Mouse (Mus musculus) cerebellum, adult 11 months (tissue): ENCODE results near the gene Cd274.
"Not testable (repeated sequence)": the region's sequence is repeated elsewhere in the genome, so short reads cannot be mapped to it uniquely, and the experiment has no call there.

ENCODE experiments used
- DNase-seq: peaks from one replicate; pipeline ENCODE4 v3.0.0; 2022

The Cd274 gene

DNA sequence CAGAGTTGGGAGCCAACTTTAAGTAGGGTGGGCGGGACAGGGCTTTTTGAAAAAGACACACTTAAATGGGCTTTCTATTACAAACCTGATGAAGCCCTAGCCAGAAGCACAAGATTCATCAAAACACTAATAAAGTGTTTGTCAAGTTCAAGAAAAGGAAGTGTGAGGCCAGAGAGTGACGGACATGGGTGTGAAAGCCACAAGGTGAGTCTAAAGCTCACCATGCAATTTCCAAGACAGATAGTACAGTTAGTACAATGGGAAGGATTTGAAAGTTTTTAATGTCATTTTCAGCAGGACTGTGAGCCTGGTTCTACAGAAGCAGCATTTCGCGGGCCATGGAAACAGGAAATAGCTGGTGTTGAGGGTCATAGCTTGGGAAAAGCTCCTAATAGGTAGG lies 32.5 kb downstream of the Cd274 start:
- no peak for DNase-seq

DNA sequence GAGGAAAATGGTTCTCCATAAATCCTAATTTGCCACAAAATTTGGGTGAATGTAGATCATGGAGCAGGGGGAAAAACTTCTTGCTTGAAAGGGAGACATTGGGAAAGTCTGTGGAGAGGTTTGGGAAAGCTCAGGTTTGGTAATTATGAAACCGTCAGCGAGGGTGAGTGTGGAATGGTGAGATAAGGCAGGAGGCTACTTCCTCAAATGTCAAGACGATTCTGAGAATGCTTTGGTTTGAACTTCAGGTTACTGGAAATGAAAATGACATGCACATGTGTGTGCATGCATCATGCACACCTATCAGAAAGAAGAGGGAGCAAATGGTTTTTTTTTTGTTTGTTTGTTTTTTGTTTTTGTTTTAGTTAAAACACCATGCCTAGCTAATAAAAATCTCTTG lies 33.2 kb downstream of the Cd274 start:
- DNase-seq = no peak

DNA sequence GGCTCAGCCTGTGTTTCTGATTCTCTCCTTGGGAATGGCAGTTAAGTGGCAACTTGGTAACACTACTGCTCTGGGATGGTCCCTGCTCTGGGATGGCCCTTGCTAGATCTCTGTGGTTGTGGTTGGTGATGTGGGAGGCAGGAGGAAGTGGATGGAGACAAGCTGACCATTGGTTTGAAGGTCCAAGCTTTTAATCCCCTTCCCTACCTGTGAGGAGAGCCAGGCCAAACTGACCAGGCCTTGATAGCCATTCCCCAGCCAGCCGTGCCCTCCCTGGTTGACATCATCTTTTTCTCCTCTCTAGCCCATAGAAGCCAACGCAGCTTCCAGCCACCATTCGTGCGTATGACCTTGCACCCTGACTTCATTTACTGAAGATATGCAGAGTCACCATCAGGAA lies 35.4 kb downstream of the Cd274 start:
- DNase-seq = no peak

GRCm38 (mm10) chr19:29403251-29403650 lies 36.0 kb downstream of the Cd274 start:
- no peak for DNase-seq

DNA sequence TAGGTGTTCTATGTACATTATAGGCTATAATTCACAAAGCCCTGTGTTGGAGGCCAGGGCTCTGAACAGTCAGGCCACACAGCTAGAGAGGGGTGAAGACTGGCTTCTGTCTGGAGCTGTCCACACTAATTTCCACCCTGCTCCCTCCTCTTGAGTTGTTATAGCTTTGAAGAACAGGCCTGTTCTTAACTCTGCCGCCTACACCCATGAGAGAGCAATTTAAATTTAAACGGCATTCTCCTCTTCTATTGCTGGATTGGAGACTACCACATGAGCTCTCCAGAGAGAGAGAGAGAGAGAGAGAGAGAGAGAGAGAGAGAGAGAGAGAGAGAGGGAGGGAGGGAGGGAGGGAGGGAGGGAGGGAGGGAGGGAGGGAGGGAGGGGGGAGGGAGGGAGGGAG lies 38.1 kb downstream of the Cd274 start:
- DNase-seq = no peak

GRCm38 (mm10) chr19:29406042-29407017 lies 39.1 kb downstream of the Cd274 start:
- DNase-seq = no peak

GRCm38 (mm10) chr19:29410619-29411018 lies 43.4 kb downstream of the Cd274 start, which contains the start of gene Pdcd1lg2:
Gene Pdcd1lg2 (plus strand): TSS chr19:29410919.
- no peak for DNase-seq

DNA sequence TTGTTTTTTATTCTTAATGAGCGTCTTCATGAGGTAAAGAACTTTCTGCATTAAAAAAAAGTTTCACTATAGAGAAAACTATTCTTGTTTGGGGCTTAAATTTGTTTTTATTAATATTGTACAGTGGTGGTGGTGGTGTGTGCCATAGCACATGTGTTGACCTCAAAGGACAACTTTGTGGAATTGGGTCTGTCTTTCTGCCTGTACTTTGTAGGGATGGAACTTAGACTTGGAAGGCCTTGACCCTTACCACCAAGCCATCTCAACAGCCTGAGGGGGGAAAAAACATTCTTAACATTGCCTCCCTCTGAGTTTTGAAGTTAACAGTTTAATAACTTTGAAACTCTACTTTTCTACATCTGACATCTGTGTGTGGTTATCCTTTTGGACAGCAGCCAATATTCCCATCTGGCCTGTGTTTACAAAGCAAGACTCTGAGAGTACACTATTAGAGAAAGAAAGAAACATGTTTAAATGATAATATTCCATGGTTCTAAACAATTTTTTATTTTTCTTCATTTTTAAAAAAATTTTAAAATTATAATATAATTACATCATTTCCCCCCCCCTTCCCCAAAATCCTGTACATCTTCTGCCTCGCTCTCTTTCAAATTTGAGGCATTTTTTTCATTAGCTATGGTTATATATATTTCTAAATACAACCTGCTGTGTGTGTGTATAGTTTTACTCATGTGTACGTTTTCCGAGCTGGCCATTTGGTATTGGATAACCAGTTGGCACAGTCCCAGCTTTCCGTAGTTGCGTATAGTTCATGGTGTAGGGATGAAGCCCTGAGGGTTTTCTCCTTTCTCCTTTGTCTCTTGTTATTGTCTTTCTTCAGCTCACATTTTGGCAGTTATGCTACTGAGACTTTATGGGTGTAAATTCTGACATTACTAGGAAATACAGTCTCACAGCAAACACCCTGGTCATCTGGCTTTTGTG lies 45.5 kb downstream of the Cd274 start:
- DNase-seq = no peak

DNA sequence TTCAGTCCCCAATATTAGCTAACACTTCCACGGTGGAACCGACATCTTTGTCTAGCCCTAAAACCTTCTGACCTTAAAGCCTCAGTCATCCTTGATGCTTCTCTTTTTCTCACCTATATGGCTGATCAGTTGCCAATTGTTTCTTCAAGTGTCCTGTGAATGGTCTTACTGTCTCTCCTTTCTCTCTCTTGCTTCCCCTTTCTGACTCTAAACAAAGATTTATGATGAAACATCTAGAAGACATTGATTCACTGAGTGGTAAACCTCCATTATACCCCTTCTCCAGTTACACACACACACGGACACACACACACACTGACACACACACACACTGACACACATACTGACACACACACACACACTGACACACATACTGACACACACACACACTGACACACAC lies 47.3 kb downstream of the Cd274 start:
- DNase-seq = no peak

GRCm38 (mm10) chr19:29414917-29415316 lies 47.7 kb downstream of the Cd274 start:
- not testable (repeated sequence) for DNase-seq

DNA sequence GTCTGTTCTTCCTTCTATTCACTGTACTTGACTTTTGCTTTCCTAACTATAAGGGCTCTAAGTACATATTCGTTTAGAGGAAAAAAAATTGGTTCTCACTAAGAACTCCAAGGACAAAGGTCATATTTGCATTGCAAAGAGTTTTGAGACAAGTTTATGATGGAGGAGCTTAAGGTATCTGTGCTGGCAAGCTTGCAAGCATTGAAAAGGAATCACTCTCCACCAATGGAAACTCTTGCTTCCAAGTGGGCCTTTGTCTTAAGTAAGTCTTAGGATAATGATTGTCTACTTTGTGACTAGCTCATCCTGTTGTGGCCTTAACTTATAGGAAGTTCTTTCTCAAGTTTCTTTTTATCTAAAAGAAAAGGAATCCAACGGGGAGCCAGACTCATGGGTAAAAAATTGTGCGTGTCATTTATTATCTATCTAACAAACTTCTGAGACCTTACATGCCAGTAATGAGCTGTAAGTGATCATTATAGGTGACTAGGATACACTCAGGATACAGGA lies 49.2 kb downstream of the Cd274 start:
- no peak for DNase-seq

DNA sequence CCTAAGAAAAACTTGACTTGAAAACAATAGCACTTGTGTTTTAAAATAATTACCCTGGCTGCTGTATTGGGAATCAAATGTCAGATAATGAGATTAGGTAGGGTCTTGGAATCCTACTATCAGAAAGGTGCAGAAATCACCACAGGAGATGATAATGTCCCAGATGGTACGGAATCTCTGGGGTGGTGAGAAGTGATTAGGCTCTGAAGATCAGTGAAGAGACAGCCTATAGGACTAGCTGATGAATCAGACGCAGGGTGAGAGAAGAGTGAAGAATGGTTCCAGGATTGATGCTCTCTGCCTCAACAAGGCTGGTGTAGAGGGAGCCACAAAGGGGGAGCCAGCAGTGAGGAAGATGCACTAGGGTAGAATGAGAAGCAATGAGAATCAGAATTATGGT lies 49.9 kb downstream of the Cd274 start:
- DNase-seq = no peak

DNA sequence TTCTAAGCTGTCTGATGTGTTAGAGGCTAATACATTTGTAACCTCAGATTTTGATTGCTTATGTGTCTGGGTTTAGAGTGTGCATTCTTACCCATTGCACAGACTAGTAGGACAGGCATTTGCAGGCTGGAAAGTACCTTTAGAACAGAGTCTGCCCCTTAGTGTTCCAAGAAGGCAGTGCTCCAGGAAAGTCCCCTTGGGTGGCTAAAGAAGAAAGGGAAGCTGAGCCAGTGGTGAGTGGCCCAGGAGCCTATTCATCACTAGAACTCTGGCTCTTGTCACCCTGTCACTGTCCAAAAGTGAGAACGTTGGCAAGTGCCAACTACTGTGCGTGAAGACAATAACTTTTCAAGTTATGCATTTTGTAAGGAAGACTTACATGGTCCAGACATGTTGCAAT lies 50.6 kb downstream of the Cd274 start:
- DNase-seq = no peak

DNA sequence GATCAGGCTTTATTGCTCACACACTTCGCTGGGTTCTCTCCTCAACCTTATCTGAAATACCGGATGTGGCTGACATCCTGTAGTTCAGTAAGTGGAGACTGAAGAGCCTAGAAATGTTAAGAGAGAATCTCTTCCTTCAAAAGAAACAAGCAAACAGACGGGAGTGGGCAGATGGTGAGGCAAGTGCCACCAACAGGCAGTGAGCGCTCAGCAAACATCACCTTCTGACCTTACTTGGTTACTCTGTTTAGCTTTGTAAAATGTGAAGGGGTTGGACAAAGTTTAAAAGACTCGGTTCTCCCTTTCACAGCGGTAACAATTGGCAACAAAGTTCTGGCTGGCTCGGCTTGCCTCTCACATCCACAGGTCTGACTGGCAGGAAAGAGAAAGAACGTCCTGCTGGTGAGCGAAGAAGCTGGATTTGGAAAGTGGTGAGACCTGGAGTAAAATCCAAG lies 51.4 kb downstream of the Cd274 start:
- DNase-seq = no peak

- no peak for DNase-seq
Observed at GRCm38 (mm10) chr19:29419506-29419905, 52.3 kb downstream of the Cd274 start.

DNA sequence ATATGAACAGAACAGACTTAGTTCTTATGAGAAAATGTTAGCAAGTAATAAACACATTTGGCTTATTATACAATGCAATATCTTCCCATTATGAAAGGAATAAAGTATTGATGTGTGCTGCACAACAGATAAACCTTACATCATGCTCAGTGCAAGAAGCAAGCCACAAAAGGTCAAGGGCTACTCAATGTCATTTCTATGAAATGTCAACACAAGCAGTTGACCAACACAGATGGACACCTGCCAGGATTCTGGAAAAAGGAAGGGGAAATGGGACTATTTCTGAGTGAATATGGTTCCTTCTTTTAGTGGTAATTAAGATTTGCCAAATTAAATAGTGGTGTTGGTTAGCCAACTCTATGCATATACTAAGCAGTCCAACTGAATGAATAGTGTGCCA lies 52.7 kb downstream of the Cd274 start:
- no peak for DNase-seq

GRCm38 (mm10) chr19:29420397-29420796 lies 53.1 kb downstream of the Cd274 start:
- DNase-seq = no peak

- DNase-seq = no peak
Observed at GRCm38 (mm10) chr19:29422013-29422645, 54.9 kb downstream of the Cd274 start.

- DNase-seq = no peak
Observed at GRCm38 (mm10) chr19:29422796-29423195, 55.5 kb downstream of the Cd274 start.

DNA sequence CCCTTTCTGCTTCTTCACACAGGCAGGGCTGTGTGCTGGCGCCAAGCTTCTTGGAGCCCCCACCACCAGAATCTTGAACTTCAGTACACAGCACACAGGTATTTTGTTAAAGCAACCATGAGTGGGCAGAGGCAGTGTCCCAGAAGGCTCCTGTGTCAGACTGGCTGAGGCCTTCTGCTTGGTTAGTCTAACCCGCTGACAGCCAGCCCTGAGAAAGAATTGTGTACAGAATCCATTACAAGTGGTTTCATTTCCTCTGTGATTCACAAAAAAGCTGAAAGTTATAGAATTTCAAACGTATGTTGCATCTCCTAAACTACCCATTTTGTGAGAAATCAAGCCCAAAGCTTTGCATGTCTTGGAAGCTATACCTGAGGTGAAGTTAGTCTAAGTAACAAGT lies 63.3 kb downstream of the Cd274 start:
- DNase-seq = no peak

DNA sequence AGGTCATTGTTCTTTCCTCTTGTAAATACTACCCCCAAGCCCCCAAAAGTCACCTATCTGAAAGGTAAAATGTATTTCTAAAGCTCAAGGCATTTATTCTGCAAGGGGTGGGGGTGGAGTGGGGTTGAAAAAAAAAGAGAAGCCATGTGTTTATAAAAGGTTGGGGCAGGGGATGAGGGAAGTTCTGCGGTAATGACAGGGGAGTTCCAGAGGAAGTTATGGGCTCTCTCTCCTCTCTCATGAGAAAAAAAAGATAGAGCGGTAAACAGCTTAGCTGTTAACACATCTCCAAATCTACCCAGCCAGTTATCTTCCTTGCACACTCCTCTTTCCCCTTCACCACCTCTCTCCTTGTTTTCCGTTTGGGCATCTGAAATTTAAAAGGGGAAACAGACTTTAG lies 63.7 kb downstream of the Cd274 start:
- no peak for DNase-seq

DNA sequence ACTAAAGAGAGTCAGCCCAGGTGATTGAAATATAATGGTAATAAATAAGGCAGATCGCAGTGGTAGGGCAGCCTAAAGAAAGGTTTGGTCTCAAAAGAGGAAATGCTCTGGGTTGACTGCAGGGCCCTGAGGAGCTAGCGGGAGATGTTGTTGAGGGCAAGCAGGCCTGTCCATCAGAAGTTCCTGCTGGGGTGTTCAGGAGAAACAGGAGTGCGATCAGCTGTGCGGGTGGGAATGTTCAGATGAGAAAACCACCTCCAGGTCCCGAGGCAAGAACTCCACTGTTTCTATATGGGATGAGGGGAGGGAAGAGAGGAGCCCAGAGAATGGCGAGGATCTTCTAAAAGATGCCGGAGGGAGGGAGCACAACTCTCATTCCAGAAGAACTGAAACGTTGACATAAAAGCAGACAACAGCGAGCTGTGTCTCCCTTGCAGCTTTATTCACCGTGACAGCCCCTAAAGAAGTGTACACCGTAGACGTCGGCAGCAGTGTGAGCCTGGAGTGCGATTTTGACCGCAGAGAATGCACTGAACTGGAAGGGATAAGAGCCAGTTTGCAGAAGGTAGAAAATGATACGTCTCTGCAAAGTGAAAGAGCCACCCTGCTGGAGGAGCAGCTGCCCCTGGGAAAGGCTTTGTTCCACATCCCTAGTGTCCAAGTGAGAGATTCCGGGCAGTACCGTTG lies 69.7 kb downstream of the Cd274 start:
- DNase-seq = no peak
